Mouse (Mus musculus): ENCODE data around the gene Zfp853.

Zfp853 gene

DNA sequence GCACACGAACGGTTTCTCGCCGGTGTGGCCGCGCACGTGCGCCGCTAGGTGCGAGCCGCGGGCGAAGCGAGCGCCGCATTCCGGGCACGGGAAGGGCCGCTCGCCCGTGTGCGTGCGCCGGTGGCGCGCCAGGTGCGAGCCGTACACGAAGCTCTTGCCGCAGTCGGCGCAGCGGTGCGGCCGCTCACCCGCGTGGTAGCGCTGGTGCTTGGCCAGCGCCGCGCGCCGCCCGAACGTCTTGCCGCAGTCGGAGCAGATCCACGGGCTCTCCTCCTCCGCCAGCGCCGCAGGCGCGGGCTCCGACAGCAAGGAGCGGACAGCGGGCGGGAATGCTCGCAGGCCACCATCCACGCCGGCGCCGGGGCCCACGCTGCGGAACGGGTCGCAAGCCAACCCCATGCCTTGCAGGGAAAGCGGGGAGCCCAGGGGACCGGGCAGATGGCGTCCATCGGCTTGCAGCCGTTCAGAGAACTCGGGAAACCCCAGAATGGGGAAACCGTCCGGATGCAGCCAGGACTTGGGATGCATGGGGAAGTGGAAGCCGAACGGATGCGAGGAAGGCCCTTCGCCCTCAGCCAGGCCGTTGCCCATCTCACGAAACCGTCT lies 39.4 kb downstream of the Zfp853 start:
- DNase-seq (ENCODE audit: low spot score in 2 of 2) = no peak

GRCm38 (mm10) chr5:143253186-143253880 lies 40.1 kb downstream of the Zfp853 start:
- DNase-seq (ENCODE audit: low spot score in 2 of 2) = no peak

- no peak for DNase-seq (ENCODE audit: low spot score in 2 of 2)
Measured at GRCm38 (mm10) chr5:143252791-143253185, 40.6 kb downstream of the Zfp853 start.

DNA sequence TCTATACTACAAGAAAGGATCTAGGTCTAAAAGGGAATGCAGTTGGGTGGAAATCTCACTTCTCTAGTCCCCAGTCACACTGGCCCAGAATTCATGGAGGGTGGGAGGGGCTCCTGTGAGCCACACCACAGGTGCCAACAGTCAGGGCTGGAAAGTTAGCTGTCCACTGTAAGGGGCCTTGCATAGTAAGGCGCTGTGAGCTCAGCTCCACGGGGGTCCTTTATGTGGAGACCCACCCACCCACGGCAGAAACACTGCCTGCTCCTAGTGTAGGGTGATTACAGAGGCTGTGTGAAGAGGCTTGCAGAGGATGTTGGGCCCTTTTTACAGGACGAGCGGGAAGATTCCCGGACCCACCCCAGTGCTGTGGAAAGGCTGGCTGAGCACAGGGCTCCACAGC lies 41.4 kb downstream of the Zfp853 start:
- DNase-seq (ENCODE audit: low spot score in 2 of 2) = no peak

GRCm38 (mm10) chr5:143244926-143245325 lies 48.5 kb downstream of the Zfp853 start:
- DNase-seq (ENCODE audit: low spot score in 2 of 2) = no peak

Measured in heart, adult 9 months (tissue).